Mouse (Mus musculus) neural tube, embryonic 13.5 days (tissue): Measurements from ENCODE around the gene Slc2a3. TPM values are rescaled to one million over a fixed set of nuclear protein-coding genes. Genes with fewer than 3 reads are reported as not detected.
"Not testable (repeated sequence)": the region's sequence is repeated elsewhere in the genome, so short reads cannot be mapped to it uniquely, and the experiment has no call there.

Experiments
- ATAC-seq: fragments of 200-750 bp; cut with Nextera tagmentation; 2 replicates; pipeline ENCODE4 v1.8.0; 2017; ENCODE audit warnings: low read depth, mild to moderate bottlenecking, moderate TSS enrichment, moderate library complexity
- H3K27ac ChIP-seq: fragments of 300-500 bp; sonication (generic); replicated peaks from 2 replicates; pipeline ENCODE4 v1.5.1; 2015; ENCODE audit warnings: moderate library complexity, mild to moderate bottlenecking, inconsistent platforms
- H3K27me3 ChIP-seq: fragments of 300-500 bp; sonication (generic); 2 replicates; pipeline ENCODE4 v1.6.1; 2015; ENCODE audit warnings: mild to moderate bottlenecking, inconsistent platforms
- H3K36me3 ChIP-seq: fragments of 300-500 bp; sonication (generic); 2 replicates; pipeline ENCODE4 v1.6.1; 2015; ENCODE audit warnings: mild to moderate bottlenecking, inconsistent platforms
- H3K4me1 ChIP-seq: fragments of 300-500 bp; sonication (generic); replicated peaks from 2 replicates; pipeline ENCODE4 v1.6.1; 2015; ENCODE audit warnings: inconsistent platforms
- H3K4me2 ChIP-seq: fragments of 300-500 bp; sonication (generic); 2 replicates; pipeline ENCODE4 v1.6.1; 2015; ENCODE audit warnings: inconsistent platforms, mild to moderate bottlenecking, moderate library complexity
- H3K4me3 ChIP-seq: fragments of 300-500 bp; sonication (generic); 2 replicates; pipeline ENCODE4 v1.5.1; 2015; ENCODE audit warnings: mild to moderate bottlenecking, inconsistent platforms
- H3K9ac ChIP-seq: fragments of 300-500 bp; sonication (generic); 2 replicates; pipeline ENCODE4 v1.6.1; 2015; ENCODE audit warnings: moderate library complexity, mild to moderate bottlenecking, inconsistent platforms
- H3K9me3 ChIP-seq: fragments of 300-500 bp; sonication (generic); 2 replicates; pipeline ENCODE4 v1.6.1; 2016; ENCODE audit warnings: inconsistent platforms
- WGBS: fragments of 180-500 bp; shearing (Covaris S2); methylation state at CpG from one replicate; pipeline ENCODE4 v1.1.7; 2015; 5-methylcytosine and 5-hydroxymethylcytosine counted together
- polyA plus RNA-seq: library from polyadenylated mRNA; unstranded; fragments of >200 nt; fragmentation: Nextera tagmentation; extraction: Ambion mirVana; gene quantifications from 2 replicates; pipeline ENCODE4 v1.2.1, GENCODE M21; 2015

Slc2a3 gene
- polyA plus RNA-seq, 1 experiment from 2014 or later = 22.5 TPM

DNA sequence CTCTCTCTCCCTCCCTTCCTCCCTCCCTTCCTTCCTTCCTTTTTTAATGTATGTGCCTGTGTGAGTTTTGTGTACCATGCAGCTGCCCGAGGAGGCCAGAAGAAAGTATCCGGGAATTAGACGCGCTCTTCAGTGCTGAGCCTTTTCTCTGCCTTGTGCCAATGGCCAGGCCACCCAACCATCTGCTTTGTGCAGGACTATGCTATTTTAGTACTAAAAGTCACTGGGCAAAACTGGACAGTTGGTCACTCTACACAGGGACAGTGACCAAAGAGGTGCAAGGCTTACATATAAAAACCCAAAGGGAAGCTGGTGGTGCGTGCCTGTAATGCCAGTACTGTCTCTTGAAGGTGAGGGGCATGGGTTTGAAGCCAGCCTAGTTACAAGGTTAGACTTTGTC lies 33.2 kb downstream of the Slc2a3 start:
- 56% methylated on average over 5 of the region's 5 CpGs for WGBS
- no peak overlapping the region for H3K4me3 ChIP-seq
- ATAC-seq = no peak

DNA sequence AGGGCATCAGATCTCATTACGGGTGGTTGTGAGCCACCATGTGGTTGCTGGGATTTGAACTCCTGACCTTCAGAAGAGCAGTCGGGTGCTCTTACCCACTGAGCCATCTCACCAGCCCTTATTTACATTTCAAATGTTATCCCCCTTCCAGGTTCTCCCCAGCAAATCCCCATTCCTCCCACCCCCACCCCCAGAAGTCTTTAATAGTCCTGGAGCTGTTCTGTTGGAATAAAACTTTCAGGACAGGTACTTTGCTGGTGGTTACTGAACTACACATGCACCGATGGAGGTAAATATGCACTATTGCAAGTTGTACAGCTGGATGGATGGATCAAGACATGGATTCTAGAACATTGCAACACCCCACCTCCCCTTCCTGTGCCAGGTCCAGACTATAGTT lies 34.4 kb downstream of the Slc2a3 start:
- Histone ChIP-seq H3K4me1 (peaks cover 39% of the 10 kb centered on the region), H3K27me3 (peaks cover 14% of the 10 kb centered on the region)
- not testable (repeated sequence) for H3K27ac ChIP-seq, H3K9me3 ChIP-seq, H3K4me2 ChIP-seq, H3K9ac ChIP-seq, H3K36me3 ChIP-seq, ATAC-seq, H3K4me3 ChIP-seq
- WGBS = 42% methylated on average over 3 of the region's 3 CpGs

More for the DNA sequence above, 33.2 kb downstream of the Slc2a3 start:
- Histone ChIP-seq H3K4me2 (no peak overlapping the region), H3K27me3 (peaks cover 7% of the 10 kb centered on the region), H3K36me3 (no peaks in the 10 kb centered on the region), H3K27ac (no peak overlapping the region), H3K9me3 (no peaks in the 10 kb centered on the region), H3K4me1 (peaks cover 39% of the 10 kb centered on the region), H3K9ac (no peak overlapping the region)

DNA sequence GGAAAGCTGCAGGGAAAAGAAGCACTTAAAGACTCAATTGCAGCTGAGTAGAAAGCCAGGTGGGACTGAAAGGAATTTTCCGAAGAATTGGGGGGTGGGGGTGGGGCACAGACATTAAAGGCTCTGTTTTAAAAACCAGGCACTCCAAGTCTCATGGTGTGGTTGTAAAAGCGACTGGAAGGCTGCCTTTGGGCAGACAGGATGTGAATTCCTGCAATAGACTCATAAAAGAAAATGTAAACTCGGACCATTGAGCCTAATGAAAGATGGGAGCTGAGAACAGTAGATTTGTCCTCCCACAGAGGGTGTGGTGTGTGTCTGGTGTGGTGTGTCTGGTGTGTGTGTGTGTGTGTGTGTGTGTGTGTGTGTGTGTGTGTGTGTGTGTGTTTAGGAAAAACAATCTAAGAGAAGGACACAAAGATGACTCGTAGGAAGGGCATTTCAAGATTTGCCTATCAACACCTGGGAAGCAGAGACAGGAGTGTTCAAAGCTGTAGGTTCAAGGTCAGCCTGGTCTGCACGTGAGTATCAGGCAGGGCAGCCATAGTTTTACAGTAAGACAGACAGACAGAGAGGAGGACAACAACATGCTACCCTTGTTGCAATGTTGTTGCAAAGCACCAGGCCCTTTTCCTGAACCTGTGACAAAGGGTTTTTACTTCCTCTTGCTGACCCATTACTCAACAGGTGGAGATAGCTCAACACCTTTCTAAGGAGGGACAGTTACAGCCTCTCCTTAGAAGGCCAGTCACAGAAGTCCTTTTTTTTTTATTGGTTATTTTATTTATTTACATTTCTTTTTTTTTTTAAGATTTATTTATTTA lies 35.1 kb downstream of the Slc2a3 start:
- no peaks in the 10 kb centered on the region for H3K36me3 ChIP-seq
- H3K9ac ChIP-seq = peak overlapping the region; percentile 84
- H3K27me3 ChIP-seq = peaks cover 14% of the 10 kb centered on the region
- peak overlapping the region; percentile 79 for H3K4me2 ChIP-seq
- peaks cover 39% of the 10 kb centered on the region for H3K4me1 ChIP-seq
- no peak for ATAC-seq
- peak overlapping the region; percentile 62 for H3K27ac ChIP-seq
- no peaks in the 10 kb centered on the region for H3K9me3 ChIP-seq
- 8% methylated on average over 5 of the region's 5 CpGs for WGBS
- H3K4me3 ChIP-seq = peak overlapping the region; percentile 52

DNA sequence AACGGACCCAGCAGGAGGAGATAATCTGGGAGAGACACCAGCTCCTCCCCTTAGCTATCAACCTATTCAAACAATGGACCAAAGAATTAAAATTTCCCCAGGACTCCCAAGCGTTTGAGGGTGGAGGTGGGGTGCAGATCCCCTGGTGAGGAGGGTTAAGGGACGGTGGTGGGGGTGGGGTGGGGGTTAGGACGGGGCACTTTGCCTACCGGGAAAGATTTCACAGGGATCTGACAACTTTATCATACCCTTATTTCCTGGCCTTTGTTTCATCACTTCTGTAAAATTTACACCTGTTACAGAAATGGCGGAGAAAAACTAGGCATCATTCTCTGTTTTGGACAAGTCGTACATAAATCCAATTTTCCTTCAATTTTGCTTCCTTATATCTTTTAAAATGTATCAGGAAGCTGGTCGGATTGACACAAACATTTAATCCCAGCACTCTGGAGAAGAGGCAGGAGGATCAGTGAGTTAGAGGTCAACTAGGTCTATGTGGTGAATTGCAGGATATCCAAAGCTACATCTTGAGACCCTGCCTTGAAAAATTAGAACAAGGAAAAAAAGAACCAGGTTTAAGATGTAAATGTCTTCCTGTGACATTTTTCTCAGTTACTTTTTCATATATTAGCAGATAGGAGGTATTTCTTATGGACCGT lies 36.0 kb downstream of the Slc2a3 start:
- no peaks in the 10 kb centered on the region for H3K9me3 ChIP-seq
- WGBS = 3% methylated on average over 9 of the region's 9 CpGs
- peak overlapping the region; percentile 79 for H3K4me2 ChIP-seq
- no peak for ATAC-seq
- H3K4me1 ChIP-seq = peaks cover 38% of the 10 kb centered on the region
- H3K36me3 ChIP-seq = no peaks in the 10 kb centered on the region
- H3K27ac ChIP-seq = peak overlapping the region; percentile 92
- peak overlapping the region; percentile 52 for H3K4me3 ChIP-seq
- peaks cover 14% of the 10 kb centered on the region for H3K27me3 ChIP-seq
- peak overlapping the region; percentile 84 for H3K9ac ChIP-seq

DNA sequence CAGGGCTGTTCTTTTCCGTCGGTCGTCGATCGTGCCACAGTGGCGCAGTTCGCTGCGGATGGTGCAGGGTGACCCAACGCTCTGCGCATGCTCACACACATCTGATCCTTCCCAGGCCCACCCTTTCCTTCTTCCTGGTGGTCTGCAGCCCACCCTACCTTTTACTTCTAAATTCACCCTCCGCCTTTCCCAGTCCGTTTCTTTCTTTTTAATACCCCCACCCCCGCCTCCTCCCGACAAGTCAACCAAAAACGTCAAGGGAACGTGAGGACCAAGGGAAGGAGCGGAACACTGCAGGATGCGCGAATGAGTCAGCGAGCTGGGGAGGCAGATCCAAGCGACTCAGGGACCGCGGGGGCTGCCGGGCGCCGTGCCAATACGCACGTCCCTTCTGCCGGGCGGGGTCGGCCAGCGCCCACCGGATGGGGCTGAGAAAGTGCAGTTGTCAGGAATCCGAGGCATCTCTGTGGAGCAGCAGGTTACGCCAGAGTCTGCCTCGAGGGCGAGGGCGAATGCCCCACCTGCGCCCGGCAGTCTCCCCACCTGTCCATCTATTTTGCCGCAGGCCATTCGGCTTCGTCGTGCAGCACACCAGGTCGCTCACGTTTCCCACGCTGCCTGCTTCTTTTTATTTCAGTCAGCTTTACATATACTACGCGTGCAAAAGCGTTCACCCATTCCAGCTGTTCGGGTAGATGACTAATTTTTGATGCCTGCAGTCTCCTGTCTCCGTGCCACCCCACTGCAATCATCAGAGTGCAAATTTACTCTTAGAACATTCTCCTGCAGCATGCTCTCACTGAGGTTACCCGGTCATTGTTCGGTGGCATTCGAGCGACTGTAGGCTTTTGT lies 36.8 kb downstream of the Slc2a3 start:
- WGBS = under 1% methylated on average over 56 of the region's 56 CpGs
- Histone ChIP-seq H3K4me2 (peak overlapping the region; percentile 79), H3K27ac (peak overlapping the region; percentile 92), H3K4me3 (peak overlapping the region; percentile 52), H3K4me1 (peaks cover 31% of the 10 kb centered on the region), H3K36me3 (no peaks in the 10 kb centered on the region), H3K9ac (peak overlapping the region; percentile 84), H3K27me3 (peaks cover 14% of the 10 kb centered on the region), H3K9me3 (no peaks in the 10 kb centered on the region)
- ATAC-seq = peak; percentile 93

DNA sequence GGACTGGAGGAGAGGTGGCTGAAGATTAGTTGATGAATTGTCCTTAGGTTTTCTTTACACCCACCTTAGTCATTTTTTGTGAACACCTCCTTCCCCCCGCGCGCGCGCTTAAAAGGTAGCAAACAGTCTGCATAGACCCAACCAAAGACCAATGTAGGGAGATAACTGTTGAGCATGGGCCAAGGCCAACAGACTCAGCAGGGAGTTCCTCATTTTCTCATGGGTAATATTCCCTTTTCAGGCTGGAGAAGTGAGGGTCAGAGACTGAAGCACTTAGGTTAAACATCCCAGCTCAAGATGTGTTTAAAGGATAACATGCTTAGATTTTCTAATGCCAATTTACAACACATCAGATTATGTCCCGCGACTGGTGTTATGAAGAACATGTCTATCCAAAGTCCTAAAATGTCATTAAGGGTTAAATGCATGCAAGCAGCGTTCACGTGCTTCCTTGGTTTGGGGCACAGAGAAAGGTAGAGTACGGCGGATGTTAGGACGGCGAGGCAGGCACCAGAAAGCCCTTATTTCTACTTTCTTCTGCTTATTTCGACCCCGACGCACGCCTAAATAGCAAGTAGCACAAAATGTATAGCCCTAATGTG lies 37.5 kb downstream of the Slc2a3 start:
- H3K4me2 ChIP-seq = peak overlapping the region; percentile 79
- WGBS = 31% methylated on average over 17 of the region's 17 CpGs

DNA sequence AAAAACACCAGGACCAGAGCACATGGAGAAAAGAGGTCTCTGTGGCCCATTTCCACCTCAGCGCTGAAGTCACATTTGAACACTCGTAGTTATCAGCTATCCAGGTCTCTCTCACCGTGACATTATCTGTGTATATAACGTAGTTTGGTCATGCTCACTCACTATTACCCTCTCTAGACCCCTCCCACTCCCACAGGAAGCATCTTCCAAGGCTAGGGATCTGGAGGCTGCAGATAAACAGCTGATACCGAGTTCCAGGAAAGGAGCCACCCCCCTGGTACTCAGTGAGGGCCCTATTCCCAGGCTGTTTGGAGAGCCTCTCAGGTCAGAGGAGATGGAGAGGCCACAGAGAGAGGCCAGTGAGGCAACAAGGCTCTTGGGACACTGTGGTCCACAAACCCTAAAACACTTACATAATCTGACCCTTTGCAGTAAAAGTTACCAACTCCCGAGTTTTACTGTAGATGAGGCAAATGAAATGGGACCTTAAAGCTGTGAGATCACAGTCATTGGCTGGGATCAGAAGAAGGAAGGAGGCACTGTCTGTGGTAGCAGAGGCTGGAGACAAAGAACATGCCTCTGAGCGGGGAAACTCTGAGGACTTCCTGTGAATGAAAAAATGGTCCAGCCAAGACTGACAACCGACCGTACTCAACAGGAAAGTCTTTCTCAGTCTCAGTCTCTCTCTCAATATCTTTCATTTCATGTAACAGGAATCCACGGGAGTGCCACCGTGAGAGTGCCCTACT lies 38.3 kb downstream of the Slc2a3 start:
- H3K9me3 ChIP-seq = no peaks in the 10 kb centered on the region
- no peak overlapping the region for H3K27ac ChIP-seq
- no peak overlapping the region for H3K4me2 ChIP-seq
- no peak for ATAC-seq
- 62% methylated on average over 11 of the region's 11 CpGs for WGBS
- H3K36me3 ChIP-seq = no peaks in the 10 kb centered on the region
- peaks cover 30% of the 10 kb centered on the region for H3K4me1 ChIP-seq
- H3K9ac ChIP-seq = no peak overlapping the region
- peaks cover 14% of the 10 kb centered on the region for H3K27me3 ChIP-seq
- H3K4me3 ChIP-seq = no peak overlapping the region

More for the DNA sequence above, 37.5 kb downstream of the Slc2a3 start:
- H3K4me1 ChIP-seq = peaks cover 30% of the 10 kb centered on the region
- H3K27ac ChIP-seq = peak overlapping the region; percentile 92
- peak; percentile 29 for ATAC-seq
- H3K27me3 ChIP-seq = peaks cover 14% of the 10 kb centered on the region
- no peaks in the 10 kb centered on the region for H3K9me3 ChIP-seq
- peak overlapping the region; percentile 52 for H3K4me3 ChIP-seq
- no peaks in the 10 kb centered on the region for H3K36me3 ChIP-seq
- H3K9ac ChIP-seq = peak overlapping the region; percentile 84

DNA sequence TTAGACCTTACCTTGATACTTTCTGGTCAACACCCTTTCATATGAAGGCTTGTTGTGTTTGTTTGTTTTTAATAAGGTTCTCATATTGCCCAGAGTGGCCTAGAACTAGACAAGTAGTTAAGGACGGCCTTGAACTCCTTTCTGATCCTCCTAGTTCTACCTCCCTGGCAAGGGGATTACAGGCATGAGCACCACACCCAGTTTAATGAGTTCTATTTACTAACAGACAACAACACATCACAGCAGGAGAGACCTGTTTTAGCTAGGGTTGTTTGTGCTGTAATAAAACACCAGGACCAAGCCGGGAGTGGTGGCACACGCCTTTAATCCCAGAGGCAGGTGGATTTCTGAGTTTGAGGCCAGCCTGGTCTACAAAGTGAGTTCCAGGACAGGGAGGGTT lies 39.0 kb downstream of the Slc2a3 start:
- WGBS = 53% methylated on average over 3 of the region's 3 CpGs
- no peak for ATAC-seq
- Histone ChIP-seq H3K9ac (no peak overlapping the region), H3K4me2 (no peak overlapping the region), H3K4me1 (peaks cover 30% of the 10 kb centered on the region), H3K4me3 (no peak overlapping the region), H3K36me3 (no peaks in the 10 kb centered on the region), H3K27ac (no peak overlapping the region), H3K27me3 (peaks cover 14% of the 10 kb centered on the region), H3K9me3 (no peaks in the 10 kb centered on the region)

DNA sequence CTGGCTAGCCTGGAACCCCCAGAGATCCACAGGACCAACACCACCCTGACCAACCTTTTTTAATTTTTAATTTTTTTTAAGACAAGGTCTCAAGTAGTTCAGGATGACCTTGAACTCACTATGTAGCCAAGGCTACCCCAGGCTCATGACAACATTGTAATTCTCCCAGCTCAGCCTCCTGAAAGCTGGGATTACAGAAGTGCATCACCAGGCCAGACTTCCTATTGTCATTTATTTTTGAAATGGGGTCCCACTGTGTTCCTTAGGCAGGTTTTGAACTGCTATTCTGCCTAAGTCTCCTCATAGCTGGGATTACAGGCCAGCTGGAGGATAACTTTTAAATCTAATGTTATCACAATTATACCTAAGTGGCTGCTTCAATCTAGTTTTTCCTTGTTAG lies 39.5 kb downstream of the Slc2a3 start:
- no peak for ATAC-seq
- Histone ChIP-seq H3K4me1 (peaks cover 30% of the 10 kb centered on the region), H3K9ac (no peak overlapping the region), H3K27me3 (peaks cover 14% of the 10 kb centered on the region), H3K9me3 (no peaks in the 10 kb centered on the region), H3K36me3 (no peaks in the 10 kb centered on the region), H3K4me2 (peak overlapping the region; percentile 49; the same call in 1 of the 2 replicates), H3K4me3 (no peak overlapping the region), H3K27ac (no peak overlapping the region)

DNA sequence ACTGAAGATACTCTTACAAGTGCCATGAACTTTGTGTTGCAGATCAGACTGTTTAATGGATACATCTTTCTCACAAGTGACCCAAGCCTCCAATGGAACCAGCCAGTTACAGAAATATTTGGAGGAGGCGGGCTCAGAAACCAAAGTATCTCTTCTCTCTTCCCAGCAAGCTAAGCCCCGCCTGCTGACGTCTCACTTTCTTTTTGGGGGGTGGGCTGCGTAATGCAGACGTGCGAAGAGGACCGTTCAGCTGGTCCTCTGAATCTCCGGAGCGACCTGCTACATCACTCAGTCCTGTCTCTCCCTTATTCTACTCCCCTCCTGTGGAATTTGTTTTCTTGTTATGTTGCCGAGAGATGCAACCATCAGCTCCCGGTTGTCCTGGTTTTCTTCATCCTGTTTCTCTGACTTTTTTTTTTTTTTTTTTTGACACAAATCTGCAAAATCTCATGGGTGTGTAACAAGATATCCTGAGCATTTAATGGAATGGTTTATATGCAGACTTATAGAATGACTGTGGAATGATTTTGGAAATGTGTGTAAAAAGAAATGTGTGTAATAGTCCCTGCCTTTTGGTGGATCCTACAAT lies 40.3 kb downstream of the Slc2a3 start:
- Histone ChIP-seq H3K9ac (peak overlapping the region; percentile 57), H3K4me2 (peak overlapping the region; percentile 49), H3K4me3 (peak overlapping the region; percentile 39), H3K4me1 (peaks cover 24% of the 10 kb centered on the region), H3K9me3 (no peaks in the 10 kb centered on the region), H3K27ac (0 out of 2 replicates have a peak overlapping the region, but pooled peaks have one; percentile 24), H3K27me3 (peaks cover 14% of the 10 kb centered on the region), H3K36me3 (no peaks in the 10 kb centered on the region)
- peak; percentile 29; the same call in 1 of the 2 replicates for ATAC-seq
- 2% methylated on average over 11 of the region's 11 CpGs for WGBS

DNA sequence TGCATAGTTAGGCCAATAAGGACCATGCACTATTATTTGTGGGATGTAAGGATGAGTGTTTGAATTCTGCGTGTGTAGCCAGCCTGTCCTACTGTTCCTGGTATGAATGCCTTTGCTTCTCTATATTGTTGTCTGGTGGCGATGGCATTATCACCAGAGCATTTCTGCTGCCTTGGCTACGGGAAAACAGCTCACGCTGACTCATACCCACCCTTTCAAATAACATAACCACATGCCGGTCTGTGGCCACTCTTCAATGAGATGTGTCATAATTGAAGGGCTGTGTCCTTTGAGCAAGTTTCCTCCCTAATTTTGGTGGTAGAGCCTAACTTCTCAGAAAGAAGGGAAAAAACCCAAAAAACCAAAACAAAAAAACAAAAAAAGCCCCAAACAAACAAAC lies 42.7 kb downstream of the Slc2a3 start:
- Histone ChIP-seq H3K27me3 (peaks cover 12% of the 10 kb centered on the region), H3K9ac (no peak overlapping the region), H3K4me1 (peaks cover 5% of the 10 kb centered on the region), H3K4me2 (no peak overlapping the region), H3K9me3 (no peaks in the 10 kb centered on the region), H3K4me3 (no peak overlapping the region), H3K27ac (no peak overlapping the region), H3K36me3 (no peaks in the 10 kb centered on the region)
- ATAC-seq = no peak
- WGBS = 54% methylated on average over 5 of the region's 5 CpGs
